Mouse (Mus musculus) stomach, embryonic 14.5 days (tissue): Measurements from ENCODE around the gene Cd40lg. TPM values are rescaled to one million over a fixed set of nuclear protein-coding genes. Genes with fewer than 3 reads are reported as not detected.

Source experiments
- ATAC-seq: fragments of 200-750 bp; cut with Nextera tagmentation; 2 replicates; pipeline ENCODE4 v1.8.0; 2017; ENCODE audit warnings: low read depth, moderate TSS enrichment; ENCODE audit not compliant: insufficient number of reproducible peaks, insufficient read depth, low FRiP score
- H3K27ac ChIP-seq: fragments of 300-500 bp; sonication (generic); 2 replicates; pipeline ENCODE4 v1.5.1; 2014; ENCODE audit warnings: mild to moderate bottlenecking, low read length, moderate library complexity, mixed read lengths
- H3K27me3 ChIP-seq: fragments of 300-500 bp; sonication (generic); 2 replicates; pipeline ENCODE4 v1.6.1; 2014; ENCODE audit warnings: low read length, control low read depth, mixed read lengths; ENCODE audit not compliant: control insufficient read depth, insufficient read depth
- H3K36me3 ChIP-seq: fragments of 300-500 bp; sonication (generic); 2 replicates; pipeline ENCODE4 v1.6.1; 2014; ENCODE audit warnings: mild to moderate bottlenecking, control low read depth, low read length, moderate library complexity, mixed read lengths; ENCODE audit not compliant: control insufficient read depth, insufficient read depth
- H3K4me1 ChIP-seq: fragments of 300-500 bp; sonication (generic); 2 replicates; pipeline ENCODE4 v1.6.1; 2014; ENCODE audit warnings: low read length, control low read depth, mixed read lengths; ENCODE audit not compliant: control insufficient read depth, insufficient read depth
- H3K4me2 ChIP-seq: fragments of 300-500 bp; sonication (generic); replicated peaks from 2 replicates; pipeline ENCODE4 v1.6.1; 2014; ENCODE audit warnings: low read depth, low read length, control low read depth
- H3K4me3 ChIP-seq: fragments of 300-500 bp; sonication (generic); 2 replicates; pipeline ENCODE4 v1.5.1; 2014; ENCODE audit warnings: low read depth, low read length, control low read depth
- H3K9ac ChIP-seq: fragments of 300-500 bp; sonication (generic); replicated peaks from 2 replicates; pipeline ENCODE4 v1.6.1; 2014; ENCODE audit warnings: low read depth, mild to moderate bottlenecking, control low read depth, low read length, moderate library complexity, mixed read lengths
- H3K9me3 ChIP-seq: fragments of 300-500 bp; sonication (generic); 2 replicates; pipeline ENCODE4 v1.6.1; 2016; ENCODE audit warnings: low read depth, low read length, control low read depth; ENCODE audit not compliant: control insufficient read depth
- WGBS: fragments of 180-500 bp; shearing (Covaris S2); extraction: QIAGEN DNeasy Blood & Tissue Kit; methylation state at CpG from one replicate; pipeline ENCODE4 v1.1.7; 2014; 5-methylcytosine and 5-hydroxymethylcytosine counted together
- polyA plus RNA-seq: library from polyadenylated mRNA; unstranded; fragments of >200 nt; fragmentation: Nextera tagmentation; extraction: Ambion mirVana; gene quantifications from 2 replicates; pipeline ENCODE4 v1.2.1, GENCODE M21; 2014

Cd40lg gene
- polyA plus RNA-seq, 1 experiment from 2014 or later = not detected

- Histone ChIP-seq H3K27ac (no peak overlapping the region), H3K9me3 (no peaks in the 10 kb centered on the region), H3K36me3 (no peaks in the 10 kb centered on the region), H3K27me3 (no peaks in the 10 kb centered on the region), H3K9ac (no peak overlapping the region), H3K4me2 (no peak overlapping the region), H3K4me3 (no peak overlapping the region), H3K4me1 (no peaks in the 10 kb centered on the region)
- WGBS = 64% methylated on average over 2 of the region's 2 CpGs
- no peak for ATAC-seq
Observed at GRCm38 (mm10) chrX:57228178-57228577, 16.2 kb downstream of the Cd40lg start.

GRCm38 (mm10) chrX:57233596-57233995, 21.7 kb downstream of the Cd40lg start:
- no peak for ATAC-seq
- Histone ChIP-seq H3K4me1 (no peaks in the 10 kb centered on the region), H3K27ac (no peak overlapping the region), H3K9me3 (no peaks in the 10 kb centered on the region), H3K4me3 (no peak overlapping the region), H3K4me2 (no peak overlapping the region), H3K9ac (no peak overlapping the region), H3K27me3 (no peaks in the 10 kb centered on the region), H3K36me3 (no peaks in the 10 kb centered on the region)
- 32% methylated on average over 2 of the region's 2 CpGs for WGBS

- WGBS = 61% methylated on average over 4 of the region's 4 CpGs
Observed at GRCm38 (mm10) chrX:57235982-57236381, 24.0 kb downstream of the Cd40lg start.

GRCm38 (mm10) chrX:57238572-57238971, 26.6 kb downstream of the Cd40lg start:
- H3K9me3 ChIP-seq = no peaks in the 10 kb centered on the region
- no peak overlapping the region for H3K9ac ChIP-seq
- no peak for ATAC-seq
- no peak overlapping the region for H3K4me3 ChIP-seq
- H3K27ac ChIP-seq = no peak overlapping the region
- WGBS = 64% methylated on average over 3 of the region's 3 CpGs
- H3K4me1 ChIP-seq = no peaks in the 10 kb centered on the region
- H3K4me2 ChIP-seq = no peak overlapping the region
- H3K36me3 ChIP-seq = no peaks in the 10 kb centered on the region
- no peaks in the 10 kb centered on the region for H3K27me3 ChIP-seq

More at GRCm38 (mm10) chrX:57235982-57236381, 24.0 kb downstream of the Cd40lg start:
- Histone ChIP-seq H3K9me3 (no peaks in the 10 kb centered on the region), H3K4me2 (no peak overlapping the region), H3K4me1 (no peaks in the 10 kb centered on the region), H3K36me3 (no peaks in the 10 kb centered on the region), H3K27ac (no peak overlapping the region), H3K4me3 (no peak overlapping the region), H3K9ac (no peak overlapping the region), H3K27me3 (no peaks in the 10 kb centered on the region)
- ATAC-seq = no peak

GRCm38 (mm10) chrX:57253329-57254055, 41.5 kb downstream of the Cd40lg start:
- H3K36me3 ChIP-seq = no peaks in the 10 kb centered on the region
- H3K4me2 ChIP-seq = no peak overlapping the region
- H3K27ac ChIP-seq = no peak overlapping the region
- no peaks in the 10 kb centered on the region for H3K27me3 ChIP-seq
- no peak for ATAC-seq
- no peaks in the 10 kb centered on the region for H3K9me3 ChIP-seq
- 67% methylated on average over 7 of the region's 7 CpGs for WGBS
- H3K4me3 ChIP-seq = no peak overlapping the region
- no peak overlapping the region for H3K9ac ChIP-seq
- no peaks in the 10 kb centered on the region for H3K4me1 ChIP-seq

- H3K4me3 ChIP-seq = no peak overlapping the region
- no peak for ATAC-seq
Observed at GRCm38 (mm10) chrX:57260744-57261143, 48.8 kb downstream of the Cd40lg start.

GRCm38 (mm10) chrX:57263515-57263914, 51.6 kb downstream of the Cd40lg start:
- Histone ChIP-seq H3K27ac (no peak overlapping the region), H3K27me3 (no peaks in the 10 kb centered on the region), H3K36me3 (no peaks in the 10 kb centered on the region), H3K4me2 (no peak overlapping the region), H3K4me3 (no peak overlapping the region), H3K4me1 (no peaks in the 10 kb centered on the region), H3K9me3 (no peaks in the 10 kb centered on the region), H3K9ac (no peak overlapping the region)
- WGBS = 75% methylated on average over 4 of the region's 4 CpGs
- ATAC-seq = no peak

More at GRCm38 (mm10) chrX:57260744-57261143, 48.8 kb downstream of the Cd40lg start:
- Histone ChIP-seq H3K27ac (no peak overlapping the region), H3K4me2 (no peak overlapping the region), H3K27me3 (no peaks in the 10 kb centered on the region), H3K36me3 (no peaks in the 10 kb centered on the region), H3K4me1 (no peaks in the 10 kb centered on the region), H3K9me3 (no peaks in the 10 kb centered on the region), H3K9ac (no peak overlapping the region)
- WGBS = 51% methylated on average over 2 of the region's 2 CpGs
